Mouse (Mus musculus) lung, embryonic 14.5 days (tissue): ENCODE data around the gene Bfar. TPM values are rescaled to one million over a fixed set of nuclear protein-coding genes. Genes with fewer than 3 reads are reported as not detected.

Experiments used
- ATAC-seq: fragments of 200-750 bp; cut with Nextera tagmentation; 2 replicates; pipeline ENCODE4 v1.8.0; 2017; ENCODE audit warnings: mild to moderate bottlenecking, moderate TSS enrichment, moderate library complexity; ENCODE audit not compliant: insufficient read depth
- DNase-seq: peaks from one replicate; pipeline ENCODE4 v3.0.0-alpha.2; 2015
- H3K27ac ChIP-seq: fragments of 300-500 bp; sonication (generic); 2 replicates; pipeline ENCODE4 v1.5.1; 2014; ENCODE audit warnings: low read depth, mild to moderate bottlenecking, moderate library complexity
- H3K27me3 ChIP-seq: fragments of 300-500 bp; sonication (generic); 2 replicates; pipeline ENCODE4 v1.6.1; 2014; ENCODE audit warnings: low read length, control low read depth; ENCODE audit not compliant: insufficient read depth
- H3K36me3 ChIP-seq: fragments of 300-500 bp; sonication (generic); 2 replicates; pipeline ENCODE4 v1.6.1; 2014; ENCODE audit warnings: control low read depth; ENCODE audit not compliant: insufficient read depth
- H3K4me1 ChIP-seq: fragments of 300-500 bp; sonication (generic); 2 replicates; pipeline ENCODE4 v1.6.1; 2014; ENCODE audit warnings: antibody characterized with exemption, control low read depth; ENCODE audit not compliant: insufficient read depth
- H3K4me2 ChIP-seq: fragments of 300-500 bp; sonication (generic); 2 replicates; pipeline ENCODE4 v1.6.1; 2014; ENCODE audit warnings: mild to moderate bottlenecking
- H3K4me3 ChIP-seq: fragments of 300-500 bp; sonication (generic); 2 replicates; pipeline ENCODE4 v1.5.1; 2014; ENCODE audit warnings: low read depth, low read length
- H3K9ac ChIP-seq: fragments of 300-500 bp; sonication (generic); 2 replicates; pipeline ENCODE4 v1.6.1; 2014
- H3K9me3 ChIP-seq: fragments of 300-500 bp; sonication (generic); 2 replicates; pipeline ENCODE4 v1.6.1; 2016; ENCODE audit warnings: low read depth, low read length, control low read depth
- CTCF ChIP-seq: IDR thresholded peaks from 2 replicates; pipeline ENCODE4 v1.5.1; 2016; ENCODE audit warnings: antibody characterized with exemption, low read depth
- WGBS: fragments of 180-500 bp; shearing (Covaris S2); extraction: QIAGEN DNeasy Blood & Tissue Kit; methylation state at CpG from one replicate; pipeline ENCODE4 v1.1.7; 2014; 5-methylcytosine and 5-hydroxymethylcytosine counted together
- polyA plus RNA-seq: library from polyadenylated mRNA; unstranded; fragments of >200 nt; fragmentation: Nextera tagmentation; extraction: Ambion mirVana; gene quantifications from 2 replicates; pipeline ENCODE4 v1.2.1, GENCODE M21; 2014

Gene Bfar
- polyA plus RNA-seq, 1 experiment from 2014 or later, result 42.2 TPM

DNA sequence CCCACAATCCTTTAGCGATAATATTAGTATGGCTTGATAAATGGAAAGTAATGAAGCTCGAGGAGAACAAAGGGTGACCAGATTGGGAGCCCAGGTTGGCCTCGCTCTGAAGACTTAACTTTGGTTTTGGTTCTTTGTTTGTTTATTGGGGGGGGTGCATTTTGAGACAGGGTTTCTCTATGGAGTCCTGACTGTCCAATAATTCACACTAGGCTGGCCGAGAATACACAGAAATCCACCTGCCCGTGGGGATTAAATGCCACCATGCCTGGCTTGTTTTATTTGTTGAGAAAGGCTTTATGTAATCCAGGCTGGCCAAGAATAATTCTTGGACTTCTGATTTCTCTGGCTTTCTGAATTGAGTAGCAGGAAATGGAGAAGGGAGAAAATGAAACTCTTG is 1.5 kb downstream of the Bfar start:
- no peak for TF ChIP-seq CTCF
- Histone ChIP-seq H3K27ac (no peak overlapping the region), H3K36me3 (peaks cover 18% of the 10 kb centered on the region), H3K4me2 (peak overlapping the region; percentile 75), H3K4me1 (no peaks in the 10 kb centered on the region), H3K27me3 (no peaks in the 10 kb centered on the region), H3K9me3 (no peaks in the 10 kb centered on the region), H3K4me3 (peak overlapping the region; percentile 97), H3K9ac (peak overlapping the region; percentile 92; the same call in 1 of the 2 replicates)
- DNase-seq (no peak), ATAC-seq (no peak)
- WGBS, result 76% methylated on average over 5 of the region's 5 CpGs

DNA sequence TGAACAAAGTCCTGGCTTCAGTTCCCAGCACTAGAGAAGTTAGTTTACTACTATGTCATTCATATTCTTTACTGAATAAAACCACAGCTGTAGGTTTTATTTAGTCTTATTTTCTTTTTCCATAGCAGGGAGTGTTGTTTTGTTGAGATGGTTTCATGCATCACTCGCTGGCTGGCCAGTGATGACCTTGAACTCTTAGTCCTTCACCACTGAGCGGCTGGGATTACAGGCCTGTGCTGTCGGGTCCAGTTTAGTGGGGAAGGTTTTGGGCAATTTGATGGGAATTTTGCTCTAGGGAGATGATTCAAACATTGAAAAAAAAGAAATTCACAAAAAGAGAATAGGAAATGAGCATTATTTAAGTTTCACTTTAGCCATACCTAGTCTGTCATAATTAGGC is 2.9 kb downstream of the Bfar start:
- Histone ChIP-seq H3K9me3 (no peaks in the 10 kb centered on the region), H3K36me3 (peaks cover 18% of the 10 kb centered on the region), H3K4me1 (no peaks in the 10 kb centered on the region), H3K4me3 (no peak overlapping the region), H3K4me2 (no peak overlapping the region), H3K9ac (no peak overlapping the region), H3K27ac (no peak overlapping the region), H3K27me3 (no peaks in the 10 kb centered on the region)
- ATAC-seq (no peak), DNase-seq (no peak)
- TF ChIP-seq CTCF, result no peak
- 85% methylated on average over 3 of the region's 3 CpGs for WGBS

DNA sequence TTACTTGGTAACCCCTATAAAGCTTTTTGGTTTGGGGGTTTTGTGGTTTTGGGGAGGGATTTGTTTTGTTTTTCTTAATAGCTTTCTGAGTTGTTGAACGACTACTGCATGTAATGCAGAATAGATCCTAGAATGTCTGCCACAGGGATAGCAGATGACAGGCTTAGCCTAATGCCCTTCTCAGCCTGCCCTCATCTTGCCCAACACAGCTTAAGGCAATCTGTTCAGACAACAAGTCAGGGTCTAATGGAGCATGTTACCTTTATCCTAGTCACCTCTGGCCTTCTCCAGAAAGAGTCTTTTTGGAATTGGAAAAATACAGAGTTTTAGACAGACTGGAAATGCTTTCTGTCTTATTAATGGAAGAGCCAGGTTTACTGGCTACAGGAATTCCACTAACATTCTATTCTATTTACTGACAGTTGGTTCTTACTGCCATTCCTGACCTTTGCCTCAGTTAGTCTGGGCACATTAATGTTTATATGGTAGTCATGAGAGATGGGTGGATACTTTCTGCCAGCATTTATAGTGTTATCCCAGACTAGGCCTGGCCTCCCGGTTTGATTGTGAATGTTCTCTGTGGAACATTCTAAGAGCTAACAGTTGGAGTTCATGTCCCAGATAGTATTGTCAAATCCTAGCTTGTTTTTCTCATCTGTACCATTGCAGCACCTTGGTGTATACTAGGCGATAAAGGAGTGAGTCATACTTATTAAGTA is 7.1 kb downstream of the Bfar start:
- Histone ChIP-seq H3K4me1 (no peaks in the 10 kb centered on the region), H3K4me2 (no peak overlapping the region), H3K36me3 (peaks cover 25% of the 10 kb centered on the region), H3K9ac (no peak overlapping the region), H3K27me3 (no peaks in the 10 kb centered on the region), H3K9me3 (no peaks in the 10 kb centered on the region), H3K4me3 (no peak overlapping the region), H3K27ac (no peak overlapping the region)
- TF ChIP-seq CTCF, result no peak
- ATAC-seq, result no peak
- no peak for DNase-seq
- 87% methylated on average over 3 of the region's 3 CpGs for WGBS

DNA sequence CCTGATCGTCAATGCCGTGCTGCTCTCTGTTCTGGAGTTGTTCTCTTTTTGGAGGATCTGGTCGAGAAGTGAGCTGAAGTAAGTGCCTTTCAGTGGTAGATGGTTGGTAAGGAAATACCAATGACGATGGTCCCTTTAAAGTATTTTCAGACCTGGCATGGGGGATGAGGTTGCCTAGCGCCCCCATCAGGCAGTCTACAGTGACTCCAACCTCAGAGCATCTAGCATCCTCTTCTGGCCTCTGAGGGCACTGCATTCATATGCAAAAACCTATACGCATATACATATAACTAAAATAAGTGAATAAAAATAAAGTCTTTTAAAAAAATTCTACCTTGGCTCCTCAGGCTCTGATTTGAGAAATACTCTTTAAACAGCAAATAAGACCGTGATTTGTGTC is 27.3 kb downstream of the Bfar start:
- 87% methylated on average over 7 of the region's 7 CpGs for WGBS
- peak; percentile 41 for TF ChIP-seq CTCF
- Histone ChIP-seq H3K4me2 (no peak overlapping the region), H3K9ac (no peak overlapping the region), H3K27ac (no peak overlapping the region), H3K9me3 (no peaks in the 10 kb centered on the region), H3K4me3 (no peak overlapping the region), H3K36me3 (peaks cover 73% of the 10 kb centered on the region), H3K4me1 (no peaks in the 10 kb centered on the region), H3K27me3 (no peaks in the 10 kb centered on the region)
- DNase-seq, result no peak
- no peak for ATAC-seq

DNA sequence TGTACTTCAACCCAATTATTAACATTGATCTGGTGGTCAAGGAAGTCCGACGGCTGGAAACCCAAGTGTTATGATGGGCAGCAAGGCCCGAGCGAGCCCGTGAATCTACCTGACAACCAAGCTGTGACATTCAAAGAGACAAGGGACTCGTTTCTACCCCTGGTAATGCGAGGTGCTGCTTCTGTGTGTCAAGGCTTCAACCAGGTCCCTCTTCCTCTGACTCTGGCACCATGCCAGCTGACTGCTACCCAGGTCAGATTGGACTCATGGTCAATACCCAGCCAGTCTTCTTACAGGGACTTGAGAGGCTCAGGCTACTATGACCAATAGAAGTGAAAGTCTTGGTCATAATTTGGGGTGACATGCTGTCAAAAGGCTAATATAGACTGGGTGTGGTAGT is 30.5 kb downstream of the Bfar start:
- no peaks in the 10 kb centered on the region for H3K27me3 ChIP-seq
- no peak for DNase-seq
- no peaks in the 10 kb centered on the region for H3K9me3 ChIP-seq
- no peak overlapping the region for H3K4me2 ChIP-seq
- no peaks in the 10 kb centered on the region for H3K4me1 ChIP-seq
- H3K9ac ChIP-seq, result no peak overlapping the region
- no peak overlapping the region for H3K27ac ChIP-seq
- peaks cover 54% of the 10 kb centered on the region for H3K36me3 ChIP-seq
- TF ChIP-seq CTCF, result no peak
- 87% methylated on average over 7 of the region's 7 CpGs for WGBS
- no peak for ATAC-seq
- H3K4me3 ChIP-seq, result no peak overlapping the region

DNA sequence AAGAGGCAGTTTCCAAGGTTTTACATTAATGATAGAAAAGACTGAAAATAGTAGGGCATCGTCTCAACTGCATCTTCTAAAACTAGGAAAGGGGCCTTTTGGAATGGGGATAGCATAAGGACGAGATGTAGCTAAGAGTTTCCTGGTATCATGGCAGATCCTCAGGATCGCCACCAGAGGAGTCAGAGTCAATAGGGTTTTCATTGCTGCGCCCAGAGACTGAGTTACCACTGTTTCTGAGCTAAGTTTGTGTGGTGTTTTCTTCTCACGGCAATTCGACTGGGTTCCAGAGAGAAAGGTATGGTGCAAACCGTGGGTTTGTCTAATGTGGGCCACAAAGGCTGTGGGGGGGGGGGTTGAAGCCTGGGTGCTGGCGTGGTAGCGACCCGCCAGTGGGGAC is 33.0 kb downstream of the Bfar start:
- Histone ChIP-seq H3K4me1 (no peaks in the 10 kb centered on the region), H3K36me3 (peaks cover 31% of the 10 kb centered on the region), H3K9me3 (no peaks in the 10 kb centered on the region), H3K27me3 (no peaks in the 10 kb centered on the region), H3K27ac (no peak overlapping the region), H3K4me2 (no peak overlapping the region), H3K9ac (no peak overlapping the region), H3K4me3 (no peak overlapping the region)
- DNase-seq, result no peak
- TF ChIP-seq CTCF, result no peak
- WGBS, result 92% methylated on average over 8 of the region's 10 CpGs
- ATAC-seq, result no peak

DNA sequence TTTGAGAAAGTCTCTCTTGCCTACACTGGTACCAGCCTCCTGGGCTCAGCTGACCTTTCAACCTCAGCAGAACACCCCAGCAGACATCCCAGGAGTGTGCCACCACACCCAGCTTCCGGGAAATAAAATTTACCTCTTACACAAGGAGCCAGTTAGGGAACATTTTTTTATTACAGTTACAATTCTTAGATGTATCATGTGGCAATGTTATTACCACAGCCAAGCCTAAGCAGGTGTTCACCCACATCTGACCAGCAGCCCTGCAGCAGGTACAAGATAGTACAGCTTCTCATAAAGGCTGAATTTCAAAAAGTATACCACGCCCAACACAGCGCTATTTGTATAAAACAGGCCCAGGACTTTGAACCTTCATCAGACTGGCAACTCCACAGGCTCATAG is 43.3 kb downstream of the Bfar start:
- Histone ChIP-seq H3K4me3 (no peak overlapping the region), H3K9ac (no peak overlapping the region), H3K27me3 (no peaks in the 10 kb centered on the region), H3K36me3 (no peaks in the 10 kb centered on the region), H3K27ac (no peak overlapping the region), H3K4me1 (no peaks in the 10 kb centered on the region), H3K4me2 (no peak overlapping the region), H3K9me3 (no peaks in the 10 kb centered on the region)
- TF ChIP-seq CTCF, result no peak
- no peak for ATAC-seq
- 80% methylated on average over 3 of the region's 3 CpGs for WGBS
- no peak for DNase-seq
